Mouse (Mus musculus): Measurements from ENCODE around the gene Acss3. TPM values are rescaled to one million over a fixed set of nuclear protein-coding genes. Genes with fewer than 3 reads are reported as not detected.

The Acss3 gene
- total RNA-seq, 2 experiments from 2014 or later = 0.54 to 0.91 TPM

- intact Hi-C loops (cut with DNase I) = no loop called here
- DNase-seq (ENCODE audit: low spot score in 2 of 2) = no peak
Observed at GRCm38 (mm10) chr10:107024254-107024653, 99.2 kb downstream of the Acss3 start.

DNA sequence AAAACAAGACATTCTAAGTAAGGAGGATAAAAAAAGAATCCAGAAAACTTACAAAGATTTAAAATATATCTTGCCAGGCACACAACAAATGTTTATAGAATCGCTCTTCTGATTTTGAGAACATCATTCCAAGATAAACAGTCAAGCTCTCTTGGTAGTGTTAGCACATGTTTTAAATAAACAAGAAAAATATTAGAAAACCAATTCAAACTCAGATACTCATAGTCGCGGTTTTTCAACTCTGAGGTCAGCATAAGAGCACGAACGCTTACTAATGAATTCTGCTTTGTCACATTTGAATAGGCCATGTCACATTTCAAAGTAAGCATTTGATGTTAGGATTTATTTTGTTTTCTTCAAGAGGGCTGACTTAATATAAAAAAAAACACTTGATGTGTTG lies 102.3 kb downstream of the Acss3 start:
- intact Hi-C loops (cut with DNase I) = no loop called here

GRCm38 (mm10) chr10:107011142-107011541 lies 112.3 kb downstream of the Acss3 start:
- intact Hi-C loops (cut with DNase I) = no loop called here
- no peak for DNase-seq (ENCODE audit: low spot score in 2 of 2)

More for the DNA sequence above, 102.3 kb downstream of the Acss3 start:
- DNase-seq (ENCODE audit: low spot score in 2 of 2) = no peak

GRCm38 (mm10) chr10:106998052-106998625 lies 125.3 kb downstream of the Acss3 start:
- no peak for DNase-seq (ENCODE audit: low spot score in 2 of 2)
- intact Hi-C loops (cut with DNase I) = no loop called here

DNA sequence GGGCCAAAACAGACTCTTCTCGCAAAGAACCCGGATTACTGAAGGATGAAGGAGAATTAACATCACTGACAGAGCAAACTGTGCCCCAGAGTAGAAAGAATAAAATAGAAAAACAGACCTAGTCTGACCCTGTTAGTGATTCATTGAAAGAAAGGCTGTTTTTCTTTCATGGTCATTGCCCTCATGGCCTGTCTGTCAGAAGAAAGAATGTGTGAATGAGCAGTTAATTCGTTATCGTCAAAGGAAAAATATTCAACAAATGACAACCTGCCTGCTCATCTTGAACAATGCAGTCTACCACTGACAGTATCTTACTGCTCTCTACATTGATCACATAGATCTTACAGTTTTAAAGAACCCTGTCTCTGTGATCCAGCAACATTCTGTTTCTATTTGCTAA lies 134.0 kb downstream of the Acss3 start:
- intact Hi-C loops (cut with DNase I) = no loop called here
- DNase-seq (ENCODE audit: low spot score in 2 of 2) = no peak

DNA sequence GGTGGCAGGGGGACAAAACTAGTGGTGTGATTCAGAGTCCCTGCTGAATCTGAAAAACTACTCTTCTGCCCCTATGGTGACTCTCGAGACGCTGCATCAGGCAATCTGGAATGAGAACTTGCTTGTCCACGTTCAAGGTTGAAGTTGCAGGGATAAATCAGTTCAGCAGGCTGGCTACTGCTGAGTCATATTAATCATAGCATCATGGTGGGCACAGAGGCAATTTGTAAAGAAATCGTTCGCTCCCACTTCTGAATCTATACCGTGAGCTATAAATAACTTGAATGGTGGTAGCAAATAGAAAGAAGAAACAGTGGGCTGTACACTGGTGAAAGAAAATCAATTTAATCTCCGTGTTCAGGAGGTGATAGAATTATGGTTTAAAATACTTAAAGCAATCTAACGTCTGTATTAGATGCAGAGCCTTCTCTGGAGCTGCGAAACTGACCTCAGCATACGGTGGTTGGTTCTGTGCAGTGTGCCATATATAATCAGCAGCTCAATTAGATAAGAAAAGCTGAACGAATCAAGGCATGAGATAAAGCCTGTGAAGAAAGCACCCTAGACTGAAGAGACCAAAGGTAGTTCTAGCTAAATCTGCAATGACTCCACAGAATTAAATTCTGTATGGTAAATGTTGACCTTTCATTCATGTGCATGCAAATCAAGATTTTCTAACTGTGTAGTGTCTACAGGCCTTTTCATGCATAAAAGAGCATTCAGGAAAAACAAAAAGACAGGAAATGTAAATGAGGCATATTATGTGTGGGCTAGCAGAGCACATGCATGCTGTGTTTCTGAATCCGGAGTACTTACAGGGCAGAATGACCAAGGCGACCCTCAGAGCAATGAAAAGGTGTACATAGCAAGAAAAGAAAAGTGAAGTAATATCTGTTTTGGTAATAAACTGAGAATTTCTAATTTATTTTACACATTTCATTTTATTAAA lies 148.0 kb downstream of the Acss3 start:
- intact Hi-C loops (cut with DNase I) = no loop called here
- no peak for DNase-seq (ENCODE audit: low spot score in 2 of 2)

- no peak for DNase-seq (ENCODE audit: low spot score in 2 of 2)
- intact Hi-C loops (cut with DNase I) = no loop called here
Observed at GRCm38 (mm10) chr10:106959026-106959425, 164.4 kb downstream of the Acss3 start.

- DNase-seq (ENCODE audit: low spot score in 2 of 2) = no peak
- intact Hi-C loops (cut with DNase I) = no loop called here
Observed at GRCm38 (mm10) chr10:106941380-106941779, 182.1 kb downstream of the Acss3 start.

DNA sequence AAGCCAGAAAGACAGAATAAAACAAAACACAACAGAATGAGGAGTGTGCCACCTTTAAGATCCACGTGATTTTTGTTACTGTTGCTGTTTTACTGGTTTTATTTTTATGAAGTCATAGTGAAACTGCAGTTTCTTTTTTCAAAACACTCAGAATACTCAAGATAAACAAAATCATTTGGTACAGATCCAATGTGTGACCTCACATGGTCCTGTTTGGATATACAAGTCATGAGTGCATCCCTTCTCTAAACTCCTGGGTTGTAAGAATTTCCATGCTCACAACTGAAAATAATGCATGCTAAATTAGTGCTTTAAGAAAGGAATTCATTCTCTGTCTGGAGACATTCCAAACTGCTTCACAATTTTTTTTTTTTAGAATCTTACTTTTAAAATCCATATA lies 184.0 kb downstream of the Acss3 start:
- no peak for DNase-seq (ENCODE audit: low spot score in 2 of 2)
- intact Hi-C loops (cut with DNase I) = loop anchor here (10.0 kb wide), 1 partner anchor 765 kb away; no protein-coding TSS in a partner anchor

DNA sequence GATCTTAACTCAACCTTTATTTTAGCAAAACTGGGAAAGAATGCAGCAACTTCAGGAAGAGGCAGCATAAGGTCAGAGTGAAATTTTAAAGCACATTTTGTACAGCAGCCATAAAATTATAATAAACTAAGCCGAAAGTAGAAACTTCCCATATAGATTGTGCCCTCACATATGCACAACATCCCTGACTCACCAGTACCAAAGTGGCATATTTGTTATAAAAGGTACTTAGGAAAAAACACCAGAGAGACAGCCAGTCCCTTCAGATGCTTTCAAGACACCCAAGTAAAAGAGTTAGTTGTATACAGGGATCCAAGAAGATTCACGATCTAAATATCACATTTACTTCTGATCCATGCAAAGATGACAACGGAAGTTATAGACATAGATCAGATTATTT lies 184.6 kb downstream of the Acss3 start:
- intact Hi-C loops (cut with DNase I) = loop anchor here (10.0 kb wide), 1 partner anchor 766 kb away; no protein-coding TSS in a partner anchor
- no peak for DNase-seq (ENCODE audit: low spot score in 2 of 2)

GRCm38 (mm10) chr10:106936996-106937395 lies 186.5 kb downstream of the Acss3 start:
- intact Hi-C loops (cut with DNase I) = loop anchor here (10.0 kb wide), 1 partner anchor 768 kb away; no protein-coding TSS in a partner anchor
- no peak for DNase-seq (ENCODE audit: low spot score in 2 of 2)

GRCm38 (mm10) chr10:106932571-106933073 lies 190.8 kb downstream of the Acss3 start:
- no peak for DNase-seq (ENCODE audit: low spot score in 2 of 2)
- intact Hi-C loops (cut with DNase I) = loop anchor here (5.0 to 10.0 kb wide), 3 partner anchors 340 to 772 kb away; partner anchors contain the start of gene Lin7a

DNA sequence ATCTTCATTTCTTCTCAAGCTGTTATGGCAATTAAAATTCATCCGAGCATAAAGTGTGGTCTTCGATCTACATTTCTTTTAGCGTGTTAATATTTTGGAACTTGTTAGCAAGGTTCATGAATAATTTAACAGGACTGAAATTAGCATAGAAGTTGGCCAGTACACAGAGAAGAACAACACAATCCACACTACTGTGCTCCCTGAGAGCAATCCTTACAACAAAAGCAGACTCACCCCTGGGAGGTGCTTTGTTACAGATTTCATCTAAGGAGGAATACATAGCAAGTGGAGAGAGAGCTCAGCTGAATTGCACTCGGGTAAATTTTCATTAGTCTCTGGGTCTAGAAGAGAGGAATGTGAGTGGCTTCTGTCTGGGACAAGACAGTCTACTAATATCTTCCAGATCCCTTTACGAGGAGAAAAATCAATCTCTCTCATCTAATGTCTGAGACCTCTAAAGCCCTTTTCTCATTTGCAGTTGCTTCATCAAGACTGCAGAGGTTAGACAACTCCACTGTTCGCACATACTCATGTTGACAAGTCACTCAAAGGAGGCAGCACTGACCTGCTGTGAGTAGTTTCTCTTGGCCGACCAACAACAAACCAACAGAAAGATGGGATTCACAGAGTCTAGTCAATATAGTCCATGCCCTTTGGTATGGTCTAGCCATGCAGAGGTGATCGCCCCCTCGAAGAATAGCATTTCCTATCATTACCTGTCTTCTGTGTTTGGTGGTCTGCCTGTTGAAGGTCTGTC lies 194.7 kb downstream of the Acss3 start:
- no peak for DNase-seq (ENCODE audit: low spot score in 2 of 2)
- intact Hi-C loops (cut with DNase I) = no loop called here

DNA sequence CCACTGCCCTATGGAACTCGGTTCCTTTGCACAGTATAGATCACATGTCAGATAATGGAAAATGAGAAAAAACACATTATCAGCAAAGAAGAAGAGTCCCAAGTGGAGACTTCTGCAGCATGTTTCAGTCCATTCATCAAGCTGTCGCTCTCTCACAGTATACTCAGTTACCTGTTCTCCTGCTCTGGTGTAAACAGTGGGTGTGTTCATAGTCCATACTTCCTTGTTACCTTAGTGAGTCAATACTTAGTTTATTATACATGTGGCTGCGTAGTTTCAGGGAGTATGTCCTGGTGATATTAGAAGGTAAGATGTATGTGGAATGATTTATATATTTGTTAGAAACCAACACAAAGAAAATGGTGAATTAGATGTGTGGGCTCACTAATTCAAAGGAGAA lies 198.7 kb downstream of the Acss3 start:
- intact Hi-C loops (cut with DNase I) = no loop called here

DNA sequence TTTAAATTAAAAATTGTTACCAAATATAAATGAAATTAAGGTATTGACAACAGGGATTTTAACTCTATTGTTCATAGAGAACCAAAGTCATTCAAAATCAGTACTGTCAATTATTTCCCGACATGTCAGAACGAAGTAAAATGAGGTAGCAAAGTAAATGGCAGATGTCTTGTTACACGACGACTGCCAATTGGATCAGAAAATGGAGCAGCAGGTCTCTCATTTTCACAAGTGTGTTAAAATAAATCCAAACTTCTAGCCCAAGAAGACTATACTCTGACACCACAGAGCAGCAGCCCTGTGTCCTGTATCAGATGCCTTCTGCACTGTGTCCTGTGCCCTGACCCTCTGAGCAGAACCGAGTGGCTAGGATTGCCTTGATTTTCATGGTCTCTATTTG lies 199.1 kb downstream of the Acss3 start:
- intact Hi-C loops (cut with DNase I) = no loop called here
- no peak for DNase-seq (ENCODE audit: low spot score in 2 of 2)

More for the DNA sequence above, 198.7 kb downstream of the Acss3 start:
- no peak for DNase-seq (ENCODE audit: low spot score in 2 of 2)

GRCm38 (mm10) chr10:106914822-106915221 lies 208.6 kb downstream of the Acss3 start:
- intact Hi-C loops (cut with DNase I) = no loop called here
- no peak for DNase-seq (ENCODE audit: low spot score in 2 of 2)

DNA sequence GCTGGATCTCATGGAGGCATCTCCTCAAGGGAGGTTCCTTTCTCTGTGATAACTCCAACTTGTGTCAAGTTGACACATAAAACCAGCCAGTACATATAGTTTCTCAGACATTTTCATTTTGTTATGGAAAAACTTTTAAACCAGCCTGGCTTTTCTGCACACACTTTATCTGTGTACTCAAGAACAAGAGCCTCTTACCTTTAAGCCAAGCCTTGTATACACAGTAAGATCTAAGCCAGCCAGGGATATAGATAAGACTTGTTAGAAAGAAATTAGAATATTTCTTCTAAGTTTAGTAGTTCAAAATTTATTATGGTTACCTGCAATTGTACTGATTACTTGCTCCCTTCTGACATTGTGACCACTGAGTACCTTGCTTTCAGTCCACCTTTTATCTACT lies 209.2 kb downstream of the Acss3 start:
- DNase-seq (ENCODE audit: low spot score in 2 of 2) = no peak
- intact Hi-C loops (cut with DNase I) = no loop called here

- no peak for DNase-seq (ENCODE audit: low spot score in 2 of 2)
- intact Hi-C loops (cut with DNase I) = no loop called here
Observed at GRCm38 (mm10) chr10:106913032-106913431, 210.4 kb downstream of the Acss3 start.

DNA sequence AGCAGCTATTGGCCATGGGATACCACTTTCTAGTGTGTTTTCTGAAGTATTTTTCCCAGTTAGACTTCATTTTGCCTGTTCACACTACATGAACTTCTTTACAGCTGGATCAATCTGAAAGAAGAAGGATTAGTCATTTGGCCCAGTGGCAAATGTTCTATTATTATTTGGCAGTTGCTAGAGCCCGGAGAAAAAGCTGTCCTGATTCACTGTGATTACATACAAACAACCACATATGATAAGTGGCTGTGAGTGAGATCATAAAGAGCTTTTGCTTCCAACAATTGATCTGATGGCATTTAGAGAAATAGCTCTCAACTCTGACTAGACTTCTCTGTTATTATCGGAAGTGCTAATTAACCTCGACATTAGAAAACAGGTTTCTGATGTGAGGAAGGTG lies 213.4 kb downstream of the Acss3 start:
- no peak for DNase-seq (ENCODE audit: low spot score in 2 of 2)
- intact Hi-C loops (cut with DNase I) = no loop called here

GRCm38 (mm10) chr10:106896351-106896750 lies 227.1 kb downstream of the Acss3 start:
- DNase-seq (ENCODE audit: low spot score in 2 of 2) = no peak
- intact Hi-C loops (cut with DNase I) = no loop called here

Data from left cerebral cortex, postnatal 36 days (tissue).